Mouse (Mus musculus) liver, adult (tissue): ENCODE measurements at regions not wholly inside any gene's neighbourhood (a gene's known extent, or its start where the extent isn't known, plus 50 kb on each side); places are given as distances from the start of the nearest gene placed in this dataset.

Experiments used
- GATA4 ChIP-seq: IDR thresholded peaks from 2 replicates; pipeline ENCODE4 v1.6.1; 2014; ENCODE audit warnings: mild to moderate bottlenecking, low read length; ENCODE audit not compliant: insufficient replicate concordance

GRCm38 (mm10) chr5:96921973-96922715 is 75.3 kb upstream of the Bmp2k start:
- peak; percentile 50; the same call in 1 of the 2 replicates for TF ChIP-seq GATA4

- TF ChIP-seq GATA4: no peak
These were observed 74.8 kb upstream of the Bmp2k start for GRCm38 (mm10) chr5:96922716-96923076.

GRCm38 (mm10) chr5:96923526-96923925 is 74.0 kb upstream of the Bmp2k start:
- no peak for TF ChIP-seq GATA4

GRCm38 (mm10) chr5:96924736-96925429 is 72.6 kb upstream of the Bmp2k start:
- TF ChIP-seq GATA4: no peak

- TF ChIP-seq GATA4: no peak
These were observed 71.5 kb upstream of the Bmp2k start for GRCm38 (mm10) chr5:96925943-96926342.

- TF ChIP-seq GATA4: no peak
These were observed 66.4 kb upstream of the Bmp2k start for GRCm38 (mm10) chr5:96931091-96931490.

- no peak for TF ChIP-seq GATA4
These were observed 65.8 kb upstream of the Bmp2k start for GRCm38 (mm10) chr5:96931576-96932152.

- no peak for TF ChIP-seq GATA4
These were observed 61.2 kb upstream of the Bmp2k start for GRCm38 (mm10) chr5:96936239-96936638.

GRCm38 (mm10) chr5:96938718-96939117 is 58.8 kb upstream of the Bmp2k start:
- TF ChIP-seq GATA4: no peak

GRCm38 (mm10) chr5:96939273-96939672 is 58.2 kb upstream of the Bmp2k start:
- TF ChIP-seq GATA4: no peak

- TF ChIP-seq GATA4: no peak
These were observed 57.1 kb upstream of the Bmp2k start for GRCm38 (mm10) chr5:96940170-96941086.

GRCm38 (mm10) chr5:96941087-96941468 is 56.4 kb upstream of the Bmp2k start:
- TF ChIP-seq GATA4: no peak

GRCm38 (mm10) chr5:96941518-96941917 is 56.0 kb upstream of the Bmp2k start:
- TF ChIP-seq GATA4: no peak
